Mouse (Mus musculus) MEL (cell line): Measurements from ENCODE around the gene Gsx2. TPM values are rescaled to one million over a fixed set of nuclear protein-coding genes. Genes with fewer than 3 reads are reported as not detected.

Experiments used
- DNase-seq: peaks from one replicate; pipeline ENCODE4 v3.0.0; 2011; ENCODE audit warnings: low read depth, low spot score
- H3K27ac ChIP-seq: 2 replicates; pipeline ENCODE4 v1.5.1; 2012; ENCODE audit warnings: low read depth, mild to moderate bottlenecking, control low read depth, low read length, moderate library complexity; ENCODE audit not compliant: control insufficient read depth
- H3K27me3 ChIP-seq, 2 experiments: fragments of 150-350 bp in 1 of 2; sonication (generic) in 1 of 2; 2 replicates each; pipeline ENCODE4 v1.6.1; 2012; ENCODE audit warnings: low read length in 2 of 2, mild to moderate bottlenecking in 2 of 2, improper control_type of control experiment in 1 of 2, moderate library complexity in 1 of 2; ENCODE audit not compliant: insufficient read depth in 2 of 2, control insufficient read depth in 1 of 2
- H3K36me3 ChIP-seq, 2 experiments: 2 replicates each; pipeline ENCODE4 v1.6.1; 2012 to 2014; ENCODE audit warnings: low read length in 2 of 2, improper control_type of control experiment in 1 of 2, inconsistent platforms in 1 of 2, mild to moderate bottlenecking in 1 of 2; ENCODE audit not compliant: insufficient read depth in 2 of 2, control insufficient read depth in 1 of 2
- H3K4me1 ChIP-seq, 2 experiments: fragments of 150-350 bp in 1 of 2; sonication (generic) in 1 of 2; 2 replicates each; pipeline ENCODE4 v1.6.1; 2012; ENCODE audit warnings: low read length in 2 of 2, improper control_type of control experiment in 1 of 2, mild to moderate bottlenecking in 1 of 2; ENCODE audit not compliant: insufficient read depth in 2 of 2, control insufficient read depth in 1 of 2
- H3K4me3 ChIP-seq, 2 experiments: fragments of 150-350 bp in 1 of 2; sonication (generic) in 1 of 2; 2 replicates each; pipeline ENCODE4 v1.5.1; 2012; ENCODE audit warnings: low read depth in 2 of 2, low read length in 2 of 2, mild to moderate bottlenecking in 2 of 2, moderate library complexity in 2 of 2, control low read depth in 1 of 2, improper control_type of control experiment in 1 of 2; ENCODE audit not compliant: control insufficient read depth in 1 of 2, insufficient read depth in 1 of 2
- H3K79me2 ChIP-seq: 2 replicates; pipeline ENCODE4 v1.6.1; 2012; ENCODE audit warnings: mild to moderate bottlenecking, low read length, moderate library complexity; ENCODE audit not compliant: control insufficient read depth, poor library complexity, insufficient read depth
- H3K9ac ChIP-seq: 2 replicates; pipeline ENCODE4 v1.6.1; 2012; ENCODE audit warnings: low read depth, mild to moderate bottlenecking, control low read depth, low read length, moderate library complexity; ENCODE audit not compliant: control insufficient read depth, poor library complexity, severe bottlenecking
- H3K9me3 ChIP-seq: fragments of 150-350 bp; sonication (generic); replicated peaks from 2 replicates; pipeline ENCODE4 v1.6.1; 2012; ENCODE audit warnings: mild to moderate bottlenecking, low read length, improper control_type of control experiment, moderate library complexity; ENCODE audit not compliant: insufficient read depth
- BHLHE40 ChIP-seq: IDR thresholded peaks from 2 replicates; pipeline ENCODE4 v1.6.1; 2012; ENCODE audit warnings: low read depth, mild to moderate bottlenecking, inconsistent platforms, low read length, improper control_type of control experiment, borderline replicate concordance
- CHD1 ChIP-seq: IDR thresholded peaks from 2 replicates; pipeline ENCODE4 v1.6.1; 2012; ENCODE audit warnings: low read depth, mild to moderate bottlenecking, inconsistent platforms, low read length, improper control_type of control experiment
- CHD2 ChIP-seq: IDR thresholded peaks from 2 replicates; pipeline ENCODE4 v1.6.1; 2011; ENCODE audit warnings: low read length, improper control_type of control experiment
- CTCF ChIP-seq, 3 experiments: IDR thresholded peaks in 2 of 3; conservative IDR thresholded peaks in 1 of 3; 2 replicates each; pipeline ENCODE4 v1.5.1; 2011 to 2012; ENCODE audit warnings: low read length in 3 of 3, low read depth in 2 of 3, mild to moderate bottlenecking in 2 of 3, improper control_type of control experiment in 1 of 3, inconsistent platforms in 1 of 3, mixed read lengths in 1 of 3, moderate library complexity in 1 of 3; ENCODE audit not compliant: control insufficient read depth in 1 of 3, insufficient read depth in 1 of 3, poor library complexity in 1 of 3, severe bottlenecking in 1 of 3
- E2F4 ChIP-seq: IDR thresholded peaks from 2 replicates; pipeline ENCODE4 v1.6.1; 2011; ENCODE audit warnings: low read depth, low read length, improper control_type of control experiment, borderline replicate concordance
- ELF1 ChIP-seq: IDR thresholded peaks from 2 replicates; pipeline ENCODE4 v1.6.1; 2014; ENCODE audit warnings: low read depth, mild to moderate bottlenecking, inconsistent platforms, low read length, improper control_type of control experiment, moderate library complexity
- EP300 ChIP-seq, 2 experiments: IDR thresholded peaks; 2 replicates each; pipeline ENCODE4 v1.6.1; 2011; ENCODE audit warnings: improper control_type of control experiment in 2 of 2, low read length in 2 of 2, low read depth in 1 of 2, mild to moderate bottlenecking in 1 of 2
- JUND ChIP-seq: IDR thresholded peaks from 2 replicates; pipeline ENCODE4 v1.6.1; 2011; ENCODE audit warnings: low read depth, mild to moderate bottlenecking, improper control_type of control experiment, low read length
- KAT2A ChIP-seq: conservative IDR thresholded peaks from 2 replicates; pipeline ENCODE4 v1.6.1; 2012; ENCODE audit warnings: low read depth, low read length, improper control_type of control experiment, inconsistent platforms
- MEF2A ChIP-seq: IDR thresholded peaks from 2 replicates; pipeline ENCODE4 v1.6.1; 2014; ENCODE audit warnings: low read depth, mild to moderate bottlenecking, inconsistent platforms, low read length, improper control_type of control experiment; ENCODE audit not compliant: poor library complexity, insufficient replicate concordance, severe bottlenecking; ENCODE audit errors: extremely low read depth
- MXI1 ChIP-seq: IDR thresholded peaks from 2 replicates; pipeline ENCODE4 v1.6.1; 2011; ENCODE audit warnings: mild to moderate bottlenecking, low read depth, low read length, improper control_type of control experiment
- MYC ChIP-seq: IDR thresholded peaks from 2 replicates; pipeline ENCODE4 v1.6.1; 2011; ENCODE audit warnings: low read depth, mild to moderate bottlenecking, low read length, improper control_type of control experiment, moderate library complexity
- NRF1 ChIP-seq: IDR thresholded peaks from 2 replicates; pipeline ENCODE4 v1.6.1; 2014; ENCODE audit warnings: low read depth, mild to moderate bottlenecking, inconsistent platforms, low read length, improper control_type of control experiment, moderate library complexity; ENCODE audit not compliant: poor library complexity, insufficient read depth, severe bottlenecking
- POLR2AphosphoS2 ChIP-seq: IDR thresholded peaks from 2 replicates; pipeline ENCODE4 v1.6.1; 2011; ENCODE audit warnings: low read length, improper control_type of control experiment
- POLR2AphosphoS5 ChIP-seq: IDR thresholded peaks from 2 replicates; pipeline ENCODE4 v1.6.1; 2012; ENCODE audit warnings: low read depth, borderline replicate concordance, mild to moderate bottlenecking, inconsistent platforms, low read length, moderate library complexity, mixed read lengths
- RAD21 ChIP-seq: IDR thresholded peaks from 2 replicates; pipeline ENCODE4 v1.6.1; 2011; ENCODE audit warnings: mild to moderate bottlenecking, low read depth, low read length, improper control_type of control experiment
- RCOR1 ChIP-seq: IDR thresholded peaks from 2 replicates; pipeline ENCODE4 v1.6.1; 2012; ENCODE audit warnings: low read depth, mild to moderate bottlenecking, inconsistent platforms, low read length, improper control_type of control experiment
- SIN3A ChIP-seq: IDR thresholded peaks from 2 replicates; pipeline ENCODE4 v1.6.1; 2012; ENCODE audit warnings: low read length, improper control_type of control experiment, inconsistent platforms
- TAL1 ChIP-seq: IDR thresholded peaks from 2 replicates; pipeline ENCODE4 v1.6.1; 2012; ENCODE audit warnings: mild to moderate bottlenecking, inconsistent platforms, low read length, moderate library complexity, mixed read lengths
- TCF12 ChIP-seq: IDR thresholded peaks from 2 replicates; pipeline ENCODE4 v1.6.1; 2014; ENCODE audit warnings: low read depth, mild to moderate bottlenecking, inconsistent platforms, low read length, improper control_type of control experiment, moderate library complexity
- USF1 ChIP-seq: IDR thresholded peaks from 2 replicates; pipeline ENCODE4 v1.6.1; 2014; ENCODE audit warnings: low read depth, mild to moderate bottlenecking, inconsistent platforms, low read length, improper control_type of control experiment, moderate library complexity
- ZMIZ1 ChIP-seq: IDR thresholded peaks from 2 replicates; pipeline ENCODE4 v1.6.1; 2012; ENCODE audit warnings: low read depth, mild to moderate bottlenecking, inconsistent platforms, low read length, improper control_type of control experiment, moderate library complexity
- polyA plus RNA-seq, 2 experiments: library from polyadenylated mRNA; stranded (reverse) in 1 of 2; unstranded in 1 of 2; fragments of >175 nt in 1 of 2; fragments of >200 nt in 1 of 2; gene quantifications; 2 replicates each; pipeline versions ENCODE4 v1.2.1 to v1.2.4; 2012; ENCODE audit warnings: low replicate concordance in 2 of 2, low read depth in 1 of 2; ENCODE audit not compliant: insufficient read length in 2 of 2, insufficient read depth in 1 of 2, missing spikeins in 1 of 2
- total RNA-seq: library from RNA; depleted of rRNA; stranded (reverse); fragments of 300-350 nt; gene quantifications from 2 replicates; pipeline ENCODE4 v1.2.3, GENCODE M21; 2012; rRNA removed

Gene Gsx2
- not detected in 2 replicates for total RNA-seq
- polyA plus RNA-seq: not detected

- no peak for TF ChIP-seq EP300 (IDR thresholded peaks at IDR 0.05; ENCODE audit: low read depth in 1 of 2, low read length in 2 of 2)
- no peak for TF ChIP-seq MYC
- TF ChIP-seq ELF1: no peak
- TF ChIP-seq NRF1: no peak
- no peak for TF ChIP-seq RAD21
- no peak for TF ChIP-seq SIN3A
- no peak for TF ChIP-seq POLR2AphosphoS2
- TF ChIP-seq ZMIZ1: no peak
- no peak for TF ChIP-seq USF1
- no peak for TF ChIP-seq KAT2A
- TF ChIP-seq CTCF (IDR thresholded peaks at IDR 0.05 in 2 of 3, conservative IDR thresholded peaks at IDR 0.05 in 1 of 3; ENCODE audit: control insufficient read depth in 1 of 3, insufficient read depth in 1 of 3, low read depth in 2 of 3, low read length in 3 of 3, poor library complexity in 1 of 3, severe bottlenecking in 1 of 3): no peak
- TF ChIP-seq CHD1: no peak
- TF ChIP-seq CHD2: no peak
- TF ChIP-seq TCF12: no peak
- H3K4me1 ChIP-seq: no peaks in the 10 kb centered on the region
- no peaks in the 10 kb centered on the region for H3K79me2 ChIP-seq
- no peaks in the 10 kb centered on the region for H3K9me3 ChIP-seq
- peaks cover 2 to 11% of the 10 kb centered on the region in 2 experiments; a peak in 2 of 4 replicates for H3K27me3 ChIP-seq
- no peak within 1 kb of the TSS for H3K9ac ChIP-seq
- H3K27ac ChIP-seq: no peak within 1 kb of the TSS
- H3K36me3 ChIP-seq: no peaks in the 10 kb centered on the region
- H3K4me3 ChIP-seq: no peak within 1 kb of the TSS
- DNase-seq: no peak
Measured at GRCm38 (mm10) chr5:75075383-75075941, at the start of gene Gsx2. Gene Gsx2, plus strand, starts transcription at chr5:75075601.

GRCm38 (mm10) chr5:75035475-75035874, 39.9 kb upstream of the Gsx2 start:
- Histone ChIP-seq H3K9ac (no peak overlapping the region), H3K4me3 (no peak overlapping the region), H3K79me2 (peaks cover 24% of the 10 kb centered on the region), H3K36me3 (peaks cover 0 to 4% of the 10 kb centered on the region in 2 experiments; a peak in 2 of 4 replicates), H3K9me3 (no peaks in the 10 kb centered on the region), H3K4me1 (no peaks in the 10 kb centered on the region), H3K27me3 (no peaks in the 10 kb centered on the region), H3K27ac (no peak overlapping the region)
- TF ChIP-seq CHD2: no peak
- DNase-seq: no peak

- no peak overlapping the region for H3K9ac ChIP-seq
- H3K4me1 ChIP-seq: peaks cover 0 to 8% of the 10 kb centered on the region in 2 experiments; a peak in 2 of 4 replicates
- DNase-seq: no peak
Measured at GRCm38 (mm10) chr5:75039307-75039706, 36.1 kb upstream of the Gsx2 start.

More at GRCm38 (mm10) chr5:75039307-75039706, 36.1 kb upstream of the Gsx2 start:
- no peaks in the 10 kb centered on the region for H3K9me3 ChIP-seq
- no peak overlapping the region for H3K4me3 ChIP-seq
- H3K36me3 ChIP-seq: peaks cover 2 to 15% of the 10 kb centered on the region in 2 experiments
- peaks cover 45% of the 10 kb centered on the region for H3K79me2 ChIP-seq
- no peak for TF ChIP-seq RAD21
- TF ChIP-seq MEF2A: no peak
- no peak for TF ChIP-seq BHLHE40
- no peak for TF ChIP-seq RCOR1
- no peak for TF ChIP-seq NRF1
- no peak for TF ChIP-seq MXI1
- no peak for TF ChIP-seq ELF1
- TF ChIP-seq MYC: no peak
- TF ChIP-seq E2F4: no peak
- TF ChIP-seq ZMIZ1: no peak
- no peak for TF ChIP-seq TAL1
- TF ChIP-seq POLR2AphosphoS5: no peak
- TF ChIP-seq JUND: no peak
- no peak for TF ChIP-seq CHD2
- no peaks in the 10 kb centered on the region for H3K27me3 ChIP-seq
- no peak overlapping the region for H3K27ac ChIP-seq
